Mouse (Mus musculus) erythroblast, adult 5-6 weeks (primary cell): ENCODE measurements around the gene Srgap2. TPM values are rescaled to one million over a fixed set of nuclear protein-coding genes. Genes with fewer than 3 reads are reported as not detected.
"Not testable (repeated sequence)": the region's sequence is repeated elsewhere in the genome, so short reads cannot be mapped to it uniquely, and the experiment has no call there.

Experiments
- ATAC-seq: replicated peaks from 2 replicates; pipeline ENCODE4 v1.8.0; 2016; ENCODE audit warnings: moderate number of reproducible peaks, mild to moderate bottlenecking, moderate TSS enrichment, inconsistent platforms; ENCODE audit not compliant: poor library complexity, low FRiP score, severe bottlenecking
- total RNA-seq, 2 experiments: library from RNA; stranded (forward) in 1 of 2; stranded (reverse) in 1 of 2; fragments of 150-400 nt in 1 of 2; fragments of 200-764, 138-1000 nt in 1 of 2; gene quantifications; 2 replicates each; pipeline versions ENCODE4 v1.2.3 to v1.2.4; 2015 to 2017; ENCODE audit warnings: low replicate concordance in 2 of 2

Srgap2 gene
- total RNA-seq (2015; ENCODE audit: low replicate concordance) (16.7 and 20.7 TPM in 2 replicates), total RNA-seq (2017; ENCODE audit: low replicate concordance) (9.9 and 16.5 TPM in 2 replicates)

- peak; percentile 88 for ATAC-seq
Measured at GRCm38 (mm10) chr1:131527281-131528080, at the start of gene Srgap2, which contains the start of gene Fam72a. Gene Srgap2 (minus strand): TSS chr1:131527352. Gene Fam72a (plus strand): TSS chr1:131527903.

DNA sequence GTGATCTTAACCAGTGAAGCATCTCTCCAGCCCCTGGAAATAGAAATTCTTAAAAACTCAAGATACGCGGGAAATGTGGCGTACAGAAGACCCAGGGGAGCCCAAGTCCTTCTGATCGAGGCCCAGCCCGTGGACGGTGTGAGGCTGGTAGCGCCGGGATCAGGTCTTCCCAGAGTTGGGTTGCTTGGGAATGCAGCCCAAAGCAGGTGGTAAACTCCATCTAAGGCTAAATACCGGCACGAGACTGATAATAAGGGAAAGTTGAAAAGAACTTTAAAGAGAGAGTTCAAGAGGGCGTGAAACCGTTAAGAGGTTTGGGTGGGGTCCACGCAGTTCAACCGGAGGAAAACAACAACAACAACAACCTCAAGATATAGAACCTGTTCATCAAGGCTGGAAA, 46.6 kb upstream of the Srgap2 start:
- ATAC-seq: peak; percentile 89

DNA sequence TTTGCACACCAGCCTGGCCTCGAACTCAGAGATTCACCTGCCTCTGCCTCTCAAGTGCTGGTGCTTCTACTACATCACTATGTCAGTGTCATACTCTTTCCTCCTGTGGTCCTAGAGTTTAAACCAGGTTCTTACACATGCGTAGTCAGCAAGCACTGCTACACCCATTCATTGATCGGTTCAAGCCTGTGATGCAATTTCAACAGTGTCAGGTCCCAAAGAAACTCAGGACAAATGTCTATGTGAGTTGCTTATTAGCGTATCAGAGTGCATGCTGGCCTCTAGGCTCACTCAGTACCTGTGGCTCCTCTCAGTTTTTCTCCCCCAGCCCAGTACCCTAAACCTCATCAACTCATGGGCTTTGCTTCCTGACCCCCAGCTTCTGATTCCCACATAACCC, 43.2 kb upstream of the Srgap2 start:
- ATAC-seq: no peak

GRCm38 (mm10) chr1:131569721-131570120, 42.6 kb upstream of the Srgap2 start:
- ATAC-seq: no peak

- not testable (repeated sequence) for ATAC-seq
Measured at GRCm38 (mm10) chr1:131566056-131566455, 38.9 kb upstream of the Srgap2 start.

GRCm38 (mm10) chr1:131562081-131562480, 34.9 kb upstream of the Srgap2 start:
- ATAC-seq: no peak

GRCm38 (mm10) chr1:131560500-131560899, 33.3 kb upstream of the Srgap2 start:
- no peak for ATAC-seq

DNA sequence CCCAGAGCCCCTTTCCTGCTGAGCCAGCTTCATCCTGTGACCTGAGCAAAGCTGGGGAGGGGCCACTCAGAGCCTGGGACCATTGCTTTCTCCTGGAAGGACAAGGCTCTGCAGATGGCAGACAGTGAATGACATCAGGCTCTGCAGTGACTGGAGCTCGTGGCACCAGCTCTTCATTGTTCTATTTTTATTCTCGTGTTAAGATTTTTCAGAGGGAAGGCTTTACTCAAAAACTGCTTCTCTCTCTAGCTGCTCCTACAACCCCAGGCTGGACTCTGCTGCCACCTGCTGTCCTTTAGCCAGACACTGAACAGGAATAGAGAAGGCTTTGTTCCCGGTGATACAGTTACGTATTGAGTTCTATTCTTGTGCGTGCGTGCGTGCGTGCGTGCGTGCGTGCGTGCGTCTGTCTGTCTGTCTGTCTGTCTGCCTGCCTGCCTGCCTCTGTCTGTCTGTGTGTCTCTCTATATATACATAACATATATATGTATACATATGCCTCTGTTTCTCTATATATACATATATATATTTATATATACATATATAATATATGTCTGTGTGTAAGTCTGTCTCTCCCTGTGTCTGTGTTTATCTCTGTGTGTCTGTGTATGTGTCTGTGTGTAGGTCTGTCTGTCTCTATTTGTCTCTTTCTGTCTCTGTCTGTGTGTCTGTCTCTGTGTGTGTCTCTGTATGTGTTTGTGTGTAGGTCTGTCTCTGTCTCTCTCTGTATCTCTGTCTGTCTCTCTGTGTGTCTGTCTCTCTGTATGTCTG, 28.1 kb upstream of the Srgap2 start:
- ATAC-seq: 0 out of 2 replicates have a peak, but pooled peaks have one; percentile 58

DNA sequence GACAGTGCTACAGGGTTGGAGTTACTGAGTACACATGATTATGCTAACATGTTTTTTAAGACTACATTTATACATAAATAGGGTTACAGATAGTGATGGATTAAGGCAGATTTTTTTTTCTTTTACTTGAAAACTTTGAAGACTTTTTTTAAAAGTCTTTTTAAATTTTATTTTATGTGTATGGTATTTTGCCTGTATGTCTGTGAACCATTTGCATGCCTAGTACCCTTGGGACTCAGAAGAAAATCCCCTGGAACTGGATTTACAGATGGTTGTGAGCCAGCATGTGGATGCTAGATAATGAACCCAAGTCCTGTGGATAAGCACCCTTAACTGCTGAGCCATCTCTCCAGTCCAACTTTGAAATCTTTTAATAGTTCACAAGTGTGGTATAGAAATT, 26.3 kb upstream of the Srgap2 start:
- ATAC-seq: no peak

DNA sequence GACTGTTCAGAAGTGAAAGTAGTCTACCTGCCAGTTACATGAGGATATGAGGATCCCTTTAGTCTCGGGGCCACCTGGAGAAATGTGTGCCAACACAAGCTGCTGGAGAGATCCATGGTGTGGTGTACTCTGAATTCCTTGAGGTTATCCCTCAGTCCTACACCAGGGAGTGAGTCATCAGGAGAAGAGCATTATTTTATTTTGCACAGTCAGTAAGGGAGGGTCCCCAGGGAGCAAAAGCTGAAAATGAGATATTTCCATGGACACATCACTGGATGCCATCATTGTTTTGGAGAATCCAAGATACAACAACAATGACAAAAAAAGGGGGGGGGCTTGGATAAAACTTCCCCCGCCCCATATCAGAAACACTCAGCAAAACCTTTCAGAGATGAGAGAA, 24.8 kb upstream of the Srgap2 start:
- no peak for ATAC-seq

GRCm38 (mm10) chr1:131548494-131549365, 21.6 kb upstream of the Srgap2 start:
- ATAC-seq: no peak

DNA sequence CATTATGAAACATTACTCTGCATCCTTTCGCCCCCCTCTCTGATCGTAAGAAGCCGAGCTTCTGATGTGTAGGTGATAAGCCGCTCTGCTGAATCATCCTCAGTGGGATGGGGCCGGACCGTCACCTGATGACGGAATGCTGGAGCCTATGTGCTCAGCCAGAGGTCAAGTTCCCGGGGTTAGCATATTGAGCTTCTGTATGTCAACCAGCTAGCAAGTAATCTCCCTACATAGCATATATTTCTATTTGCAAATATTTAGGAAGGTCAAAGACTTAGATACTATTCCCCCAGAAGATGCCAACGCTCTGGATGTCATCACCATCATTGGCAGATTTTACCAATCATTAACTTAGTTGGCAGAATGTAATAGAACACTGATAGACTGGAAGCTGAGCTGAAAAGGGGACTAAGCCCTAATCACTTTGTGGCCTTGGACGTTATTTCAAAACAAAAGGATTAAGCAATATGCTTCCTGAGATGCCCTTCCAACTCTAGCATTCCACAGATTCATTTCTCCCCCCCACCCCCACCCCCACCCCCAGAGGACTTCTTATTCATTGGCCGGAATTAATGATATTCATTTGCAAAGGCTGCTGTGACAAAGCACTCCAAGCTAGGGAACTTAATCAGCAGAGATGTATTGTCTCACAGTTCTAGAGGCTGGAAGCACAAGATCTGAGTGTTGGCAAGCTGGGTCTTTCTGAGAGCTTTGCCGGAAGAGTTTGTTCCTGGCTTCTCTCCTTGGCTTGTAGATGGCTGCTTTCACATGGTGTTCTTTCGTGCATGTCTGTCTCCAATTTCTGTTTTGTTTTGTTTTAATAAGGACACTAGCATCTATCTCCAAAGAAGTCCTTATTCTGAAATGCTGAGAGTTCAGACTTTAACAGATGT, 19.9 kb upstream of the Srgap2 start:
- peak; percentile 39; the same call in 1 of the 2 replicates for ATAC-seq

DNA sequence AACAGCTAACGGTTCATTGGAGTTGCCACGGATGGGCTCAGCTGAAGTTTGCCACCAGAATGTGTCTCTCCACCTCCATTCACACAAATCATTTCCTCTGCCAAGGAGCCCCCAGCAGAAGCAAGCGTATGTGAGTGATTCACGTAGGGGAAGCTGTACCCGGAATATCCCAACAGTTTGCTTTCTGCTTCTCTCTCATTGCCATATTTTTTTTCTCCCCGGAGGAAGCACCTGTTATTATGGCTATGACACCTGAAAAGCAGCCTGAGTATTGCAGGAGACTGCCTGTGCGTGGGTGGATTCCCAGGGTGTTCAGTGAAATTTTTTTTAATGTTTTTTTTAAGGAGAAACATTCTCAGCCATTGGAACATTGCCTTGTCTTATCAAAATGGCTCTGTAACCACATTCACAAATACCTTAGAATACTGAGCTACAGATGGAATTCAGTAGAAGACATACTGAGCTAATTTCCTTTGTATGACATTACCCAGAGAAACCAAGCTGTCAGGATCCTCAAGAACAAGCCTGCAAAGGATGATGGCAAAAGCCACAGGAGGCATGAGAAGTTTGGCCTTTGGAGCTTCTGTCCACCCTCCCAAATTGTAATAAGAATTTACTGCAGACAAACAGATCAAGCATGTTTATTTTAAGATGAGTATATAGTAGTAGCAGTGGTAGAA, 16.9 kb upstream of the Srgap2 start:
- no peak for ATAC-seq

DNA sequence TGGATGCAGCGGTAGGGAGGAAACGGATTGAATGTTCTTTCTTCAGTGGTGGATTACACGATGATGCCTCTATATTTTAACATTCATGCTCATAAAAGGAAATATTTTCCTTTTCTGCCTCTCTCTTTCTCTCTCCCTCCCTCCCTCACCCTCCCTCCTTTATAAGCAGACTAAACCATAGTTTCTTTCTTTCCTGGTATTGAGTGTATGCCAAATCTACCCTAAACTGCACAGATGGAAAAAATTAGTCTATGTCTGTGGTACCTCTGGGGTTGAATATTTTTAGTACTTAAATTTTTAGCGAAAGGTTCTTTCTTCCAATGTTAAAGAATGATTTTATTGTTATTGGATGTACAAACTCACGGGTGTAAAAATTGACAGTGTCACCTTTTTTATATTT, 14.8 kb upstream of the Srgap2 start:
- no peak for ATAC-seq

- no peak for ATAC-seq
Measured at GRCm38 (mm10) chr1:131541431-131541830, 14.3 kb upstream of the Srgap2 start.

GRCm38 (mm10) chr1:131540795-131541194, 13.6 kb upstream of the Srgap2 start:
- ATAC-seq: no peak

DNA sequence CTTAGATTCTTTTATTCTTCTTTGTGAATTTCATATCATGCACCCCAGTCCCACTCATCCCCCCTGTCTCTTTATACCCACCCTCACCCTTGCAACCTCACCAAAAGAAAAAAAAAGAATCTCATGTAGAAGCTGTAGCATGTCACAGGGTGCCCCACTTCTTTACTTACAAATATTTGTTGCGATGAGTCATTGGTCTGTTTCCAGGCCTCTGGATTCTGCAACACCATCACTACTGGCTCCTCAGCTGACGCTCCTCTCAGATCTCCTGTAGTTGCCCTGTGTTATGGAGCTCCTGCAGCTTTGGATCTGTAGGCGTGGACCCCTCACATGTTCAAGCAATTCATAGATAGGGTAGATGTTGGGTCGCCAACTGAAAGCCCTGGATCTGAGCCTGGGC, 12.6 kb upstream of the Srgap2 start:
- no peak for ATAC-seq

DNA sequence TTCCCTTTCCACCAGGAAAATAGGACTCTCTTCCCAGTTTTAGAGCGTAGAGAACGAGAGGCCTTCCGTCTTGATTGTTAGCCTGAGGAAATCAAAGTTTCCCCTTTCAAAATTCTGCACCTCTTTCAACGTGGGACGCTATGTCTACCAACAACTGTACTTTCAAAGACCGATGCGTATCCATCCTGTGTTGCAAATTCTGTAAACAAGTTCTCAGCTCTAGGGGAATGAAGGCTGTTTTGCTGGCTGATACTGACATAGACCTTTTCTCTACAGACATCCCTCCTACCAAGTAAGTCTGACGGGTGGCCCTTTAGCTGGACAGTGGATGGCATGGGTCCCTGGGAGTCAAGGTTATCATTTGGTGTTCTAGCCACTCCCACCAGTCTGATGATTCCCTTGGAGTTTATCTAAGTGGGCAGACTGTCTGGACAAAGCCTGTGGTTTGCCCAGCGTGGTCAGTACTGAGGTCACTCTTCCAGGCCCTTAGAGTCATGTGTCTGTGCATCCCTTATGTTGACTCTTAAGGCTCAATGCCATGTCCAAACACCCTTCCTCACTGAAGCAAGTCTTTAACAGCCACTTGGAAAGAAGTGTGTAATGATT, 1.5 kb upstream of the Srgap2 start:
- no peak for ATAC-seq
